Mouse (Mus musculus): Measurements from ENCODE around the gene Dgkd. TPM values are rescaled to one million over a fixed set of nuclear protein-coding genes. Genes with fewer than 3 reads are reported as not detected.

The Dgkd gene
- polyA plus RNA-seq, 1 experiment from 2014 or later: 25.2 TPM

GRCm38 (mm10) chr1:87893414-87893813 lies 40.3 kb downstream of the Dgkd start:
- ATAC-seq (ENCODE audit: insufficient number of reproducible peaks, low FRiP score, low TSS enrichment, low read depth): no peak
- WGBS: 89% methylated on average over 4 of the region's 4 CpGs
- no peaks in the 10 kb centered on the region for H3K27me3 ChIP-seq

DNA sequence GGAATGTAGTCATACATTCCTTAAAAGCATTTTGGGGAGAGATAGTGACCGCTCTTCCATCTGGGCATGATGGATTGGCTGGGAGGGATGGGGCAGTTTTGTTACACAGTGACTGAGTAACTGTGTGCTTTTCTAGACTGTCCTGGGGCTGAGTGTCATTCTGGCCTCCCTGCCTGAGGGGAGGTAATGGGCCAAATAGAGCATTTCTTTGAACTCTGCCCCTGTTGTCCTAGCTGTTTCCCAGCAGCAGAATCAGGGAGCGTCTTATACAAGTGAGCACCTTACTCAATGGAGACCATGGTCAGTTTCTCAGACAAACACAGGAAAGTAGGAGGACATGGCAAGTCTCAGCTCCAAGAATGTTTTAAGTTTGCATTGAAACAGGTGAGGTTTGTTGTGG lies 43.8 kb downstream of the Dgkd start:
- H3K9ac ChIP-seq: no peak overlapping the region
- H3K27ac ChIP-seq: no peak overlapping the region
- no peaks in the 10 kb centered on the region for H3K27me3 ChIP-seq
- no peak overlapping the region for H3K4me3 ChIP-seq
- WGBS: 91% methylated on average over 2 of the region's 2 CpGs
- H3K4me1 ChIP-seq: no peaks in the 10 kb centered on the region
- peaks cover 4% of the 10 kb centered on the region; the same call in 1 of the 2 replicates for H3K36me3 ChIP-seq
- H3K4me2 ChIP-seq: no peak overlapping the region
- ATAC-seq (ENCODE audit: insufficient number of reproducible peaks, low FRiP score, low TSS enrichment, low read depth): no peak
- no peaks in the 10 kb centered on the region for H3K9me3 ChIP-seq

More at GRCm38 (mm10) chr1:87893414-87893813, 40.3 kb downstream of the Dgkd start:
- Histone ChIP-seq H3K4me3 (no peak overlapping the region), H3K36me3 (peaks cover 4% of the 10 kb centered on the region; the same call in 1 of the 2 replicates), H3K9me3 (no peaks in the 10 kb centered on the region), H3K4me2 (no peak overlapping the region), H3K4me1 (peaks cover 2% of the 10 kb centered on the region; the same call in 1 of the 2 replicates), H3K9ac (no peak overlapping the region), H3K27ac (no peak overlapping the region)

GRCm38 (mm10) chr1:87899701-87900100 lies 46.6 kb downstream of the Dgkd start:
- Histone ChIP-seq H3K4me1 (no peaks in the 10 kb centered on the region), H3K4me3 (no peak overlapping the region), H3K27ac (no peak overlapping the region), H3K27me3 (no peaks in the 10 kb centered on the region), H3K36me3 (peaks cover 7% of the 10 kb centered on the region), H3K9me3 (no peaks in the 10 kb centered on the region), H3K9ac (no peak overlapping the region), H3K4me2 (no peak overlapping the region)
- ATAC-seq (ENCODE audit: insufficient number of reproducible peaks, low FRiP score, low TSS enrichment, low read depth): no peak
- WGBS: 76% methylated on average over 2 of the region's 2 CpGs

GRCm38 (mm10) chr1:87900979-87901378 lies 47.9 kb downstream of the Dgkd start:
- Histone ChIP-seq H3K9ac (no peak overlapping the region), H3K36me3 (peaks cover 7% of the 10 kb centered on the region), H3K4me1 (no peaks in the 10 kb centered on the region), H3K27ac (peak overlapping the region; percentile 40; the same call in 1 of the 2 replicates), H3K27me3 (no peaks in the 10 kb centered on the region), H3K4me2 (no peak overlapping the region), H3K9me3 (no peaks in the 10 kb centered on the region), H3K4me3 (no peak overlapping the region)
- WGBS: 78% methylated on average over 6 of the region's 6 CpGs
- peak; percentile 63; the same call in 1 of the 2 replicates for ATAC-seq (ENCODE audit: insufficient number of reproducible peaks, low FRiP score, low TSS enrichment, low read depth)

GRCm38 (mm10) chr1:87902186-87902585 lies 49.1 kb downstream of the Dgkd start:
- Histone ChIP-seq H3K36me3 (peaks cover 7% of the 10 kb centered on the region), H3K9me3 (no peaks in the 10 kb centered on the region), H3K27me3 (no peaks in the 10 kb centered on the region), H3K4me2 (no peak overlapping the region), H3K4me1 (no peaks in the 10 kb centered on the region), H3K27ac (no peak overlapping the region), H3K9ac (no peak overlapping the region), H3K4me3 (no peak overlapping the region)
- ATAC-seq (ENCODE audit: insufficient number of reproducible peaks, low FRiP score, low TSS enrichment, low read depth): no peak

DNA sequence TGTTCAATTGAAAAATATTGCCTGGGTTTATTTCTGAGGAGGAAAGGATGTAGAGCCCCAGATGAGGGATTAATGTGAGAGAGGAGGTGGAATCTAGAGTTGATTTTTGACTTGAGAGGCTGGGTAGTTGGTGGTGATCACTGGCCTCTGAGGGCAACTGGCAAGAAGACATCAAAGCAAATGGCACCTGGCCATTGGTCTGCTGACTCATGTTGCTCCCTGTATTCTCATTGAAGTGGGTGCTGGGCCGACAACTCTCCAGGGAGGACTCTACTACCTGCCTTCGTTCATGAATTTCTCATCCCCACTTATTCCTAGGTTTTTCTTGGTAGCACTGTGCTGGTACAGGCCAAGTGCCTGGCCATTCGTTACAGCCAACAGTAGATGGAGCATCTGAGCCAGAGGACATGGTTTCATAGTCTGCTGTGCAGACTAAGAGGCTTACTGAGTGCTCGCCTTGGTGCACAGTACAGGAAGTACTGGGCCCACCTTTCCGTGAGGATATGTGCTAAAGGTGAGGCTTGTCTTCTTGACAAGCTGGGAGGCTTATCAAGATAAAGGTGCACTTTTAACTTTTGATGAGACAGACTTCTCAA lies 53.4 kb downstream of the Dgkd start:
- Histone ChIP-seq H3K9ac (no peak overlapping the region), H3K4me1 (no peaks in the 10 kb centered on the region), H3K27ac (no peak overlapping the region), H3K27me3 (no peaks in the 10 kb centered on the region), H3K4me2 (no peak overlapping the region), H3K36me3 (peaks cover 15% of the 10 kb centered on the region), H3K4me3 (no peak overlapping the region), H3K9me3 (no peaks in the 10 kb centered on the region)
- WGBS: 91% methylated on average over 5 of the region's 5 CpGs
- ATAC-seq (ENCODE audit: insufficient number of reproducible peaks, low FRiP score, low TSS enrichment, low read depth): no peak

DNA sequence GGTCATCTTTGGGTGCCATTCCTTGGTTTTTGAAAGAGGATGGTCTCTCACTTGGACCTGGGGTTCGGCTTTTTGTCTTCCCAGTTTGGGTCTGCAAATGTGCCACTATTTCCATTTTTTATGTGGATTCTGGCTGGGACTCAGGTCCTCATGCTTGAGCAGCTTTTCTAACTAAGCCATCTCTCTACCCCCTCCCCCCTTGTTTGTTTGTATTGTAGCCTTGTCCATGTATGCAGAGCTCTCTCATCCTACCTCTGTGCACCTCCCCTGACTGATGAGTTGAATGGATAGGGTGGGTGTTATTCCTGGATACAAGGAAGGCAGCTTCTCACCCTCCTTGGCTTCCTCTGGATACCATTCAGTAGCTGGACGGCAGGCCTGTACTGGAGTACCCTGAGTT lies 54.9 kb downstream of the Dgkd start:
- 92% methylated on average over 2 of the region's 2 CpGs for WGBS
- Histone ChIP-seq H3K9ac (no peak overlapping the region), H3K27me3 (no peaks in the 10 kb centered on the region), H3K9me3 (no peaks in the 10 kb centered on the region), H3K27ac (no peak overlapping the region), H3K4me3 (no peak overlapping the region), H3K4me2 (no peak overlapping the region), H3K4me1 (0 out of 2 replicates have a peak, but pooled peaks cover 2% of the 10 kb centered on the region), H3K36me3 (peaks cover 10% of the 10 kb centered on the region)
- ATAC-seq (ENCODE audit: insufficient number of reproducible peaks, low FRiP score, low TSS enrichment, low read depth): no peak

DNA sequence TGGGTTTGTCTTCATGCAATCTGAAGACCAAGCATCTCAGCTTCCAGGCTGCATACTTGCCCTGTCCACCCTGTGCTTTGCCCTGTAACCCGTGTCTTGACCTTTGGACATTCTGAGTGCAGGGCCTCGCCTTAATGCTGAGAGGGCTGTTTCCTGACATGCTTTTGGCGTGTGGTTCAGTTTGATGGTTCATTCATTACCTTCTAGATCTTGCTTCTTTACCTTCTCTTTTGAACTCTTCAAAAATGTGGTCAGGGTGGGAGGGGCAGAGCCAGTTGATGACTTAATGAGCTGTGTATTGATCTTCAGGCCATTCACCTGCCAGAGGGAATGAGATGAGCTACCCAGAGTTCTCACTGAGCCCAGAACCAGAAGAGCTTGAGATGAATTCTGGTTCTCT lies 55.6 kb downstream of the Dgkd start:
- Histone ChIP-seq H3K4me2 (no peak overlapping the region), H3K4me3 (no peak overlapping the region), H3K36me3 (peaks cover 8% of the 10 kb centered on the region; the same call in 1 of the 2 replicates), H3K9me3 (no peaks in the 10 kb centered on the region), H3K27me3 (no peaks in the 10 kb centered on the region), H3K27ac (no peak overlapping the region), H3K4me1 (0 out of 2 replicates have a peak, but pooled peaks cover 4% of the 10 kb centered on the region), H3K9ac (no peak overlapping the region)
- WGBS: 85% methylated on average over 3 of the region's 3 CpGs
- no peak for ATAC-seq (ENCODE audit: insufficient number of reproducible peaks, low FRiP score, low TSS enrichment, low read depth)

- Histone ChIP-seq H3K9ac (no peak overlapping the region), H3K4me3 (no peak overlapping the region), H3K9me3 (no peaks in the 10 kb centered on the region), H3K4me2 (no peak overlapping the region), H3K27ac (no peak overlapping the region), H3K36me3 (peaks cover 8% of the 10 kb centered on the region; the same call in 1 of the 2 replicates), H3K4me1 (0 out of 2 replicates have a peak, but pooled peaks cover 4% of the 10 kb centered on the region), H3K27me3 (no peaks in the 10 kb centered on the region)
- no peak for ATAC-seq (ENCODE audit: insufficient number of reproducible peaks, low FRiP score, low TSS enrichment, low read depth)
These were observed 56.5 kb downstream of the Dgkd start for GRCm38 (mm10) chr1:87909565-87909964.

DNA sequence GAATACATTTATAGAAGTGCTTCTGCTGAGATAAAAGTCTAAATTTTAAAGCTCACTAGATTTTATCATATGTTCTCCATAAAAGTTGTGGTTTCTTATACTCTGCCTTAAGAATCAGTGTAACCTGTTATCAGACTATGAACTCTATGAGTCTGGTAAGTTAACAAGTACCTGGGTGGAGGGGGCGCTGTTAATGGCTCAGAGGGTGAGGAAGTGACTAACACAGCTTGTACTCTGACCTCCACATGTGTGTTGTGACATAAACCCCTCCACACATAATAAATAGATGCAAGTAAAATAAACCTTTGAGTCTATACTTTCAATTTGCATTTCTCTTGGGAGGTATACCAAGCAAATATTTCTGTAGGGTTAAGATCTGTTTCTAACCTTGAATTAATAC lies 57.3 kb downstream of the Dgkd start:
- Histone ChIP-seq H3K4me2 (no peak overlapping the region), H3K9ac (no peak overlapping the region), H3K27ac (no peak overlapping the region), H3K4me3 (no peak overlapping the region), H3K9me3 (no peaks in the 10 kb centered on the region), H3K27me3 (no peaks in the 10 kb centered on the region), H3K36me3 (peaks cover 12% of the 10 kb centered on the region; the same call in 1 of the 2 replicates), H3K4me1 (0 out of 2 replicates have a peak, but pooled peaks cover 4% of the 10 kb centered on the region)
- no peak for ATAC-seq (ENCODE audit: insufficient number of reproducible peaks, low FRiP score, low TSS enrichment, low read depth)
- 76% methylated on average over 1 of the region's 1 CpGs for WGBS

- ATAC-seq (ENCODE audit: insufficient number of reproducible peaks, low FRiP score, low TSS enrichment, low read depth): no peak
- Histone ChIP-seq H3K9ac (no peak overlapping the region), H3K27ac (0 out of 2 replicates have a peak overlapping the region, but pooled peaks have one; percentile 2), H3K9me3 (no peaks in the 10 kb centered on the region), H3K27me3 (no peaks in the 10 kb centered on the region), H3K4me1 (0 out of 2 replicates have a peak, but pooled peaks cover 4% of the 10 kb centered on the region), H3K4me3 (no peak overlapping the region), H3K36me3 (peaks cover 38% of the 10 kb centered on the region), H3K4me2 (no peak overlapping the region)
These were observed 60.3 kb downstream of the Dgkd start for GRCm38 (mm10) chr1:87913356-87913755.

- no peak overlapping the region for H3K27ac ChIP-seq
- ATAC-seq (ENCODE audit: insufficient number of reproducible peaks, low FRiP score, low TSS enrichment, low read depth): no peak
- 0 out of 2 replicates have a peak, but pooled peaks cover 4% of the 10 kb centered on the region for H3K4me1 ChIP-seq
- no peak overlapping the region for H3K4me2 ChIP-seq
- no peaks in the 10 kb centered on the region for H3K9me3 ChIP-seq
- no peaks in the 10 kb centered on the region for H3K27me3 ChIP-seq
- no peak overlapping the region for H3K9ac ChIP-seq
- 97% methylated on average over 3 of the region's 3 CpGs for WGBS
- peaks cover 71% of the 10 kb centered on the region for H3K36me3 ChIP-seq
- H3K4me3 ChIP-seq: no peak overlapping the region
These were observed 64.3 kb downstream of the Dgkd start for GRCm38 (mm10) chr1:87917361-87917760.
